Mouse (Mus musculus) forebrain, embryonic 16.5 days (tissue): ENCODE measurements around the gene Gp9. TPM values are rescaled to one million over a fixed set of nuclear protein-coding genes. Genes with fewer than 3 reads are reported as not detected.
A peak's percentile ranks its signal among the peaks of the same experiment; 100 is the strongest.

ENCODE experiments used
- ATAC-seq: fragments of 200-750 bp; cut with Nextera tagmentation; 2 replicates; pipeline ENCODE4 v1.8.0; 2017; ENCODE audit warnings: mild to moderate bottlenecking, moderate library complexity
- H3K27ac ChIP-seq: fragments of 300-500 bp; sonication (generic); 2 replicates; pipeline ENCODE4 v1.5.1; 2014; ENCODE audit warnings: low read length, control low read depth
- H3K27me3 ChIP-seq: fragments of 300-500 bp; sonication (generic); replicated peaks from 2 replicates; pipeline ENCODE4 v1.6.1; 2014; ENCODE audit warnings: low read length; ENCODE audit not compliant: control insufficient read depth, insufficient read depth
- H3K36me3 ChIP-seq: fragments of 300-500 bp; sonication (generic); 2 replicates; pipeline ENCODE4 v1.6.1; 2014; ENCODE audit not compliant: control insufficient read depth, insufficient read depth
- H3K4me1 ChIP-seq: fragments of 300-500 bp; sonication (generic); replicated peaks from 2 replicates; pipeline ENCODE4 v1.6.1; 2014; ENCODE audit warnings: low read length; ENCODE audit not compliant: control insufficient read depth, insufficient read depth
- H3K4me2 ChIP-seq: fragments of 300-500 bp; sonication (generic); 2 replicates; pipeline ENCODE4 v1.6.1; 2014; ENCODE audit warnings: mild to moderate bottlenecking, low read length, control low read depth
- H3K4me3 ChIP-seq: fragments of 300-500 bp; sonication (generic); replicated peaks from 2 replicates; pipeline ENCODE4 v1.5.1; 2014; ENCODE audit warnings: mild to moderate bottlenecking, low read length, control low read depth
- H3K9ac ChIP-seq: fragments of 300-500 bp; sonication (generic); replicated peaks from 2 replicates; pipeline ENCODE4 v1.6.1; 2014; ENCODE audit warnings: low read depth, low read length, control low read depth
- H3K9me3 ChIP-seq: fragments of 300-500 bp; sonication (generic); 2 replicates; pipeline ENCODE4 v1.6.1; 2016; ENCODE audit warnings: low read length; ENCODE audit not compliant: control insufficient read depth
- WGBS: fragments of 180-500 bp; shearing (Covaris S2); extraction: QIAGEN DNeasy Blood & Tissue Kit; methylation state at CpG from one replicate; pipeline ENCODE4 v1.1.7; 2014; 5-methylcytosine and 5-hydroxymethylcytosine counted together
- polyA plus RNA-seq: library from polyadenylated mRNA; unstranded; fragments of >200 nt; fragmentation: Nextera tagmentation; extraction: Ambion mirVana; gene quantifications from 2 replicates; pipeline ENCODE4 v1.2.1, GENCODE M21; 2015

The Gp9 gene
- polyA plus RNA-seq, 1 experiment from 2014 or later: 0.24 TPM

GRCm38 (mm10) chr6:87810713-87811669 lies 33.1 kb downstream of the Gp9 start:
- no peaks in the 10 kb centered on the region for H3K27me3 ChIP-seq
- peak; percentile 0; the same call in 1 of the 2 replicates for ATAC-seq
- H3K9ac ChIP-seq: peak overlapping the region; percentile 71
- under 1% methylated on average over 71 of the region's 77 CpGs for WGBS
- H3K27ac ChIP-seq: peak overlapping the region; percentile 29; the same call in 1 of the 2 replicates
- H3K4me1 ChIP-seq: peaks cover 14% of the 10 kb centered on the region
- peak overlapping the region; percentile 74 for H3K4me3 ChIP-seq
- no peaks in the 10 kb centered on the region for H3K9me3 ChIP-seq
- peaks cover 4% of the 10 kb centered on the region; the same call in 1 of the 2 replicates for H3K36me3 ChIP-seq
- H3K4me2 ChIP-seq: peak overlapping the region; percentile 91

GRCm38 (mm10) chr6:87811675-87812338 lies 33.9 kb downstream of the Gp9 start, which contains the start of gene Rab43:
Rab43 (minus strand) TSS chr6:87812164.
- Histone ChIP-seq H3K9ac (peak within 1 kb of the TSS; percentile 71), H3K36me3 (peaks cover 9% of the 10 kb centered on the region), H3K4me2 (peak within 1 kb of the TSS; percentile 91), H3K27ac (peak within 1 kb of the TSS; percentile 29; the same call in 1 of the 2 replicates), H3K27me3 (no peaks in the 10 kb centered on the region), H3K4me3 (peak within 1 kb of the TSS; percentile 74), H3K9me3 (no peaks in the 10 kb centered on the region), H3K4me1 (peaks cover 14% of the 10 kb centered on the region)
- peak; percentile 98 for ATAC-seq
- 0% methylated on average over 54 of the region's 56 CpGs for WGBS

DNA sequence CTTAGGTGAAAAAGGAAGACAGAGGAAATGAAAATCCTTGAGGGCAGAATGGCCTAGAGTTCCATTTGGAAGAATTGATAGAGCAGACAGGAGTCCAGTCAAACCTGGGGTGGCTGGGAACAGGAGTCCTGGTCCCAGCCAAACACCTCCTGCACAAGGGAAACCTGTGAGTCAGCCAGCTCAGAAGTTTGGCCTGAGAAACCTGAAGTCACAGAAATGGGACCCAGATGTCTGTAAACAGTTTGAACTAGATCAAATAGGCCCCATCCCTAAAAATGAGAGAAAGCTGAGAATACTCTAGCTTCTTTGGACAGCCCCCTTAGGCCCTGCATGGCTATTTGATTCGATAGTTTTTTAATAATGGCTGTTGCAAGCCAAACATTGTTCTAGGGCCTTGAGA lies 34.8 kb downstream of the Gp9 start:
- 83% methylated on average over 1 of the region's 1 CpGs for WGBS
- peaks cover 14% of the 10 kb centered on the region for H3K4me1 ChIP-seq
- H3K27me3 ChIP-seq: no peaks in the 10 kb centered on the region
- H3K9ac ChIP-seq: no peak overlapping the region
- H3K27ac ChIP-seq: no peak overlapping the region
- no peak overlapping the region for H3K4me2 ChIP-seq
- no peak overlapping the region for H3K4me3 ChIP-seq
- H3K36me3 ChIP-seq: peaks cover 13% of the 10 kb centered on the region
- no peaks in the 10 kb centered on the region for H3K9me3 ChIP-seq
- ATAC-seq: no peak

DNA sequence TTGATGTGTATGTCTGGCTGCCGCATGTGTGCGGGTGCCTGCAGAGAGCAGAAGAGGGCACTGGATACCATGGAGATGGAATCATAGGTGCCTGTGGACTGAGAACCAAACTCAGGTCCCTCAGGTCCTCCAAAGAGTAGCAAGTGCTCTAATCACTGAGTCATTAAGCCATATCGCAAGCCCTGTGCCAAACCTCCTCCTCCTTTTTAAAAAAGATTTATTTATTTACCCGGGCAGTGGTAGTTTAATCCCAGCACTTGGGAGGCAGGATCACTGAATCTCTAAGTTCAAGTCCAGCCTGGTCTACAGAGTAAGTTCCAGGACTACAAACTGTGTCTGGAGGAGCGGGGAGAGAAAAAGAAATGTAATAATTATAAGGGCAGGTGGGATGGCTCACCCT lies 36.6 kb downstream of the Gp9 start:
- H3K36me3 ChIP-seq: peaks cover 23% of the 10 kb centered on the region
- H3K4me2 ChIP-seq: no peak overlapping the region
- H3K27me3 ChIP-seq: no peaks in the 10 kb centered on the region
- no peak overlapping the region for H3K27ac ChIP-seq
- no peak for ATAC-seq
- H3K4me1 ChIP-seq: peaks cover 14% of the 10 kb centered on the region
- H3K9me3 ChIP-seq: no peaks in the 10 kb centered on the region
- no peak overlapping the region for H3K4me3 ChIP-seq
- WGBS: 94% methylated on average over 5 of the region's 5 CpGs
- H3K9ac ChIP-seq: no peak overlapping the region

DNA sequence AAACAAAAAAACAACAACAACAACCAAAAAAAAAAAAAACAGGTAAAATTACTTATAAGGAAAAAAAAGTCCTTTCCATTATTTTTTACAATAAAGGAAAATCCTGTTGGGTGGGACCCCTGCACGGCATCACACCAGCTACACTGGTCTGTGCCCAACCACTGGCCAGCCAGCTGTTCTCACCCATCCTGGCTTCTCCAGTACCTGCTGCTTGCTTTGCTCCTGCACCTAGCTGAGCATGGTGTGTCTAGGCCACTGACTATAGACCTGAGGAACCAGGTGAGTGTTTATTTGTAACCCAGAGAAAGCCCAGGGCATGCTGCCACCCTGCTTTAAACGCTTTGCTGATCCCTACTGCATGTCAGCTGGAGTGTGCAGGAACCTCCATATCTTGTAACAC lies 42.5 kb downstream of the Gp9 start:
- Histone ChIP-seq H3K27me3 (no peaks in the 10 kb centered on the region), H3K4me2 (no peak overlapping the region), H3K4me3 (no peak overlapping the region), H3K4me1 (no peaks in the 10 kb centered on the region), H3K9ac (no peak overlapping the region), H3K36me3 (peaks cover 58% of the 10 kb centered on the region), H3K9me3 (no peaks in the 10 kb centered on the region), H3K27ac (no peak overlapping the region)
- 93% methylated on average over 2 of the region's 2 CpGs for WGBS
- no peak for ATAC-seq

Other genes starting within 250 kb of the Gp9 start
- gene Arhgap25, start 244.8 kb upstream of the Gp9 start, polyA plus RNA-seq: 2.2 and 2.7 TPM in 2 replicates
- gene Prokr1, start 187.3 kb upstream of the Gp9 start, polyA plus RNA-seq: 2.5 and 4.3 TPM in 2 replicates
- gene Aplf, start 105.9 kb upstream of the Gp9 start, polyA plus RNA-seq: 13.6 and 15.3 TPM in 2 replicates
- gene Efcc1, start 47.2 kb upstream of the Gp9 start, polyA plus RNA-seq: 1.8 and 2.3 TPM in 2 replicates
- 6.1 and 8.0 TPM in 2 replicates for gene Rab43, start 34.1 kb downstream of the Gp9 start, polyA plus RNA-seq
- gene Gm45140, start 57.7 kb downstream of the Gp9 start, polyA plus RNA-seq: 2.5 and 4.4 TPM in 2 replicates
- 28.2 and 30.2 TPM in 2 replicates for gene Isy1, start 60.7 kb downstream of the Gp9 start, polyA plus RNA-seq
- gene Cnbp, start 73.0 kb downstream of the Gp9 start, polyA plus RNA-seq: 685 and 747 TPM in 2 replicates
- 173 and 186 TPM in 2 replicates for gene Copg1, start 109.7 kb downstream of the Gp9 start, polyA plus RNA-seq
- 57.9 and 62.9 TPM in 2 replicates for gene Hmces, start 135.9 kb downstream of the Gp9 start, polyA plus RNA-seq
- 18.4 and 19.8 TPM in 2 replicates for gene H1fx, start 203.6 kb downstream of the Gp9 start, polyA plus RNA-seq